Mouse (Mus musculus) kidney, adult 11 months (tissue): ENCODE measurements at regions not wholly inside any gene's neighbourhood (a gene's known extent, or its start where the extent isn't known, plus 50 kb on each side); places are given as distances from the start of the nearest gene placed in this dataset.

Experiments used
- DNase-seq: peaks from one replicate; pipeline ENCODE4 v3.0.0; 2022

GRCm38 (mm10) chr16:62981821-62982220 is 127.7 kb downstream of the Pros1 start:
- DNase-seq = no peak

DNA sequence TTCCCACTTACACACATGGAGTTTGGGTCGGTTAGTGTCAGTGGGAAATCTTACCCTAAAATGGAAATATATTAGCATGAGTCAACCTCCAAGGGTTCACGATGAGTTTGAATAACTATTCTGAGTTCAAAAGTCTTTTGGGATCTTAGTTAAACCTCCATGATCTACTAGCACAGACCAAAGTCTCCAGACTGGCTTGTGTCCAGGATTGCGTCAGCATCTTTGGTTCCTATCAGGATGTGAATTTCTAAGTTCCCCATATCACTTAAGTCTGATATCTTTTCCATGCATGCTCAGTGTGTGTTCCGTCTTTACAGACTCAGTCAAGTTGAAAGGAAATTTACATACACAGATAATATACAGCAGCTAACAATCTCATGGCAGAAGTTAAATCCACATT is 128.5 kb downstream of the Pros1 start:
- no peak for DNase-seq

GRCm38 (mm10) chr16:62995555-62995954 is 141.4 kb downstream of the Pros1 start:
- no peak for DNase-seq

GRCm38 (mm10) chr16:63011151-63011734 is 157.1 kb downstream of the Pros1 start:
- DNase-seq = no peak

GRCm38 (mm10) chr16:63014453-63014852 is 160.3 kb downstream of the Pros1 start:
- DNase-seq = no peak

DNA sequence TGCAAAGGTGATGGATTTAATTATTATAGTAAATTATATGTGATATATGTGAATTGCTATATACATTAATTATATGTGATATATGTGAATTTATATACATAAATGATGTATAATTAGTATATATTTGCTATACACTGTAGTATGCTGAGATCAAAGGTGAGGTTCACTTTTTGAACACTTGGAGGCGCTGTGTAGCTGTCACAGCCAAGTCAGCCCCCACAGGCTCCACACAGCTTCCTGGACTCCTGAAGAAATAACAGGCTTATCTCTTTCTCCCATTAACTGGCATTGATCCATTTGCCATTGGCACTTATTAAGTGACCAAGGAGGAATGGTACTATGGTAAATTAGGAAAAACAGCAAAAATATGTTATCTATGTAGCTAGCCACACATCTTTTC is 162.0 kb downstream of the Pros1 start:
- no peak for DNase-seq

GRCm38 (mm10) chr16:63016658-63017057 is 162.6 kb downstream of the Pros1 start:
- DNase-seq = no peak

GRCm38 (mm10) chr16:63030399-63030798 is 176.3 kb downstream of the Pros1 start:
- no peak for DNase-seq

DNA sequence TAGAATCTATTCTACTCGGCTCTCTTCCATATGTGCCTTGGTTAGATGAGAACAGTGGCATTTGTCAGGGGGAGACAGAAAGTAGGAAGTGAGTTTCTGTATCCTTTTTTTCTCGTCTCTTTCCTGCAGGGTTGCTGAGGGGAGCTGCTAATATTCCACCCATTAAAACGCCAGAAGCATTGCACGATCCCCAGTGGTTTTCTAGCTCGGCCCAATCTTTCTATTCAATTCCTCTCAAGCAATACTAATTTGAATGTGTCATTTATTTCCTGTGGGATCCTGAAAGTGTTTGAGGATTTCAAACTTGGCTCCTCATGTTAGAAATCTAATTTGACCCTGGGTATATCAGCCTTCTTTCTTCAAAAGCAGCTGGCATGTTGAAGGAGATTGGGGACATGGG is 176.9 kb downstream of the Pros1 start:
- no peak for DNase-seq

GRCm38 (mm10) chr16:63031802-63032201 is 177.7 kb downstream of the Pros1 start:
- no peak for DNase-seq

DNA sequence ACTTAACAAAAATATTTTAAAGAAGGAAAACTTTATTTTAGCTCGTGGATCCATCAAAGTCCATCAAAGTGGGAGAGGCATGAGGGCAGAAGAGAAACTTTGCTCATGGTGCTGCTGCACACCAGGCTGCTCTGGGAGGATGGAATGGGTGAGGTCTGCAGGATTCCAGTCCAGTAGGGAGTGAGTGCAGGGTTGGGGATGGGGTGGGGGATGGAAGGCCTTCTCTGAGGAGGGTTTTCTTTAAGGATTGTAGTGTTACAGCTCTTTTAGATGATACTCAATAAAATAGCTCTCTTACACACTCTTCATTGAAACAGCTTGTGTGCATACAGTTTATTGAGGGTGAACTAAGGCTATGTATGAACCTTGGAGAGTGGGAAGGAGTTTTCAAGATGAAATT is 195.0 kb downstream of the Pros1 start:
- DNase-seq = no peak

DNA sequence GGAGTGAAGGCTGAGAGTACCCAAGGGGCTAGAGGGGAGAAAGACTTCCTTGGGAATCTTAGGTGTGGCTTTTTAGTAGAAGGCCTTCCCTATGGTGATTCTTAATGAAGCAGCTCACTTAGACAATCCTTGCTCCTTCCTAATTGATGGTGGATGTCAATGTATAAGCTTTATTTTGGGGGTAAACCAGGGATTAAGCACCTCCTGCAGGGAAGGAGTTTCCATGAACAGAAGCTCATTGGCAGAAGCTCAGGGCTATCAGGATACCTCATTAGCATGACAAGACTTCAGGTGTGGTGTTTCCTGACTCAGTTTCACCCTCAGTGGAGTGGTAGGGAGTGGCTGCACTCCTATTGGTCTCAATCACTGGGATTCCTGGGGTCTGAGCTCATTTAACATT is 208.8 kb downstream of the Pros1 start:
- no peak for DNase-seq

GRCm38 (mm10) chr16:63069987-63070386 is 215.9 kb downstream of the Pros1 start:
- DNase-seq = no peak

- no peak for DNase-seq
These were observed 221.7 kb downstream of the Pros1 start for GRCm38 (mm10) chr16:63075814-63076213.

DNA sequence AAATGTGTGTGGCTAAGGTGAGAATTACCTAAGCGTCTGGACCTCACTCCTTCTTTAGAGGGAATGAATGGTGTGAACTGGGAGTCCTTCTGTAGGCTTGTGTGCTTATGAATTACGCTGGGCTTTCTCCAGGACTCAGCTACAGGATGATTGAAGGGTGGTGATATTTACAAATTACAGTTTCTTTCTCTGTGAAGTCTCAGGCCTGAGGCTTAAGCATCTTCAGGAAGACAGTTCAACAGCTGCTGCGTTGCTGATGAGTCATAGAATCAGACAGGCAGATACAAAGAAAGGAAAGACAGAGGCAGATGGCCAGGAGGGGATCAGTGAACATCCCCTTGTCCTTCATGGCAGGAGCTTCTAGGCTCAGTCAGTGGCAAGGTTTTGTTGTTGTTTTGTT is 227.3 kb downstream of the Pros1 start:
- no peak for DNase-seq

DNA sequence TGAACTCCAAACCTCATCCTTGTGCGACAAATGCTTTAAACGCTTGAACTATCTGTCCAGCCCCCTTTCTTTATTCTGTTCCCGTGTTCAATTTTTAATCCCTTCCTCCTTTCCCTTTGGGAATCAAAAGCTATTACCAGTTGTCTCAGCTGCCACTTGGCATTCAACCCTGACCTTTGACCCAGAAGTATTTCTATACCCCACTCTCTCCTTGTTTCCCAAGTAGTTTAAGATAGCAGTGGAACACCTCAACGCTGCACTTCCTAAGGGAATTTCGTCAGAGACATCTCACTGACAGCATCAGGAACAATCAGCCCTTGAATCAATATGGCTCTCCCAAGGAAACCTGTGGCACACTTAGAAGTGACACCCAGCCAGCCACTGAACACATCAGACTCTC is 229.1 kb downstream of the Pros1 start:
- DNase-seq = no peak

DNA sequence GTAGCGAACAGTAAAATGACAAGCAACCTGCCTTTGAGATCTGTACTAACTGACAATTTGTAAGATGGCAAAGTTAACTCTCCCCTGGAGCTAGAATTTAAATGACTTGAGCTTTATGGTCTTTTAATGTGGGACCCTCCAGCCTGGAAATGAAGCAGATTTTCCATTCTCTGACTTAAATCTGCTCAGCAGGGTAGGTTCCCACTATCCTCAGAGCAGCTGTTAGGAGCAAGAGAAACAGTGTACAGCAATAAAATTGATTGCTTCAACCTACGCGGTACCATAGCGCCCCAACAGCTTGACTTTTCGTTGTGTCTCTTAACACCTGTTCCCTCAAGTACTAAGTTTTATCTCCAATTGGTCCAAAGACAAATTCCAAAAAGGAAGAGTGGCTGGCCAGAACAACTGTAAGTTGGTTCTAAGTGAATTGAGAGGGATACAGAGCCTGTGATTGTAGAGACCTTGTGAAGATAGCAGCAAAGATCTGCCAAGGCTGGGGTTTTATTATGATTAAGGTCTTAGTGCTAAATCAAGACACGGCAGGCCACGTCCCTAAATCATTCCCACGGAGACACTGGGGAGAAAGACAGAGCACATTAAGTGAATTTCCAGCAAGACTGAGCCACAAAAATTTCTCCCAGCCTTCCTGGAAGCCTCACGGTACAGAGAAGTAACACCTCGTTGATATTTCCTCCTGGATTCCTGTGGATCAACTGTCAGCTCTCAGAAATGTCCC is 230.1 kb downstream of the Pros1 start:
- no peak for DNase-seq

DNA sequence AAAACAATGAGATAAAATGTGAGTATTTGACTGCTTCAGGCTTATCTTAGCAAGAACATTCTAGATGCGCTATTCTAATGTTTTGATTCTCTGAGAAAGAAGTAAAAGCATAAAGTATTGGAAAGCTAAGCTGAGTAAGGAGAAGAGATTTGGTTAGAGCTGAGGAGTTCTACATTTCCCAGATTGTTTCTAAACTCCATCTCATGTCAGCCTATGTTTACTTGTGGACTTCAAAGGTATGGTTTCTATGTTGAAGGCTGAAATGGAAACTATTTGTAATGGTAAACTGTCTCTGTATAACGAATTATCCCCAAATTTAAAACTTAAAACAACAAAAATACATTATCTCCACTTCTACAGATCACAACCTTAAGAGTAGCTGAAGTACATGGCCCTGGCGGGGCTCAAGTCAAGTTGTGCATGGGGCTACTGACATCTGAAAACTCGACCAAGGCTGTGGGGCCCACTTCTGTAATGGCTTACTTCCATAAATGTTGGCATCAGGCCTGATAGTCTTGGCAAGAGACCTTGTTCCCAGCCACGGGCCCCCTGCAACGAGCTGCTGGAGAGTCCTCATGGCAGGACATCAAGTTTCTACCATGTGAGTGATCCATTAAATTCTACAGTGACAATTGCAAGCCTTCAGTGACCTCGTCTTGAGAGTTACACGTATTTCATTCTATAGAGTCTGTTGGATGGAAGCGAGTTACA is 232.1 kb downstream of the Pros1 start:
- no peak for DNase-seq

- no peak for DNase-seq
These were observed 237.6 kb downstream of the Pros1 start for GRCm38 (mm10) chr16:63091471-63092300.

GRCm38 (mm10) chr16:63094126-63094840 is 240.2 kb downstream of the Pros1 start:
- DNase-seq = peak; percentile 10

DNA sequence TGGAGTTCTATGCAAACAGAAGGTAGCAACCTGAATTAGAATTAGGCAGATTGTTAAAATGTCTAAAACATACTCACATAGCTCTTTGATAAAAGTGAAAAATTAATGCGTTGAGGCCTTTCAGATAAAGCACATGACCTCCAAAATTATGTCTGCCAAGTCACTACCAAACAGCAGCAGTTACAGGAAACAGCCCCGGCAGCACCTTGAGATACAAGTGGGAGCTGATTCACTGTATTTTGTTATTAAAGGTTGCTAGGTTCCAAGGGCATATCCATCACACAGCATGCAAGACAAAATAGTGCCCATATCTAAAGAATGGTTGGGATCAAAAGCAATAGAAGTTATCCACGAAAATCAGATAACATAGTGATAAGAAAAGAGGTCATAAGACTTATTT is 248.3 kb downstream of the Pros1 start:
- DNase-seq = no peak

GRCm38 (mm10) chr16:63102930-63103329 is 248.8 kb downstream of the Pros1 start:
- DNase-seq = peak; percentile 4

GRCm38 (mm10) chr16:63104383-63104782 is 250.3 kb downstream of the Pros1 start:
- no peak for DNase-seq
